Mouse (Mus musculus) cerebral cortex, adult 2 months (tissue): ENCODE data around the gene Necap1.

Experiments used
- WGBS: fragments of 180-500 bp; shearing (Covaris S2); methylation state at CpG from one replicate; pipeline ENCODE4 v1.1.7; 2018; 5-methylcytosine and 5-hydroxymethylcytosine counted together

The Necap1 gene

GRCm38 (mm10) chr6:122883603-122884002 is 9.3 kb downstream of the Necap1 start:
- 81% methylated on average over 9 of the region's 9 CpGs for WGBS

- WGBS, result 87% methylated on average over 2 of the region's 2 CpGs
These were observed 15.3 kb downstream of the Necap1 start for GRCm38 (mm10) chr6:122889599-122889998.

- 8% methylated on average over 2 of the region's 2 CpGs for WGBS
These were observed 18.3 kb downstream of the Necap1 start for GRCm38 (mm10) chr6:122892442-122893049.

DNA sequence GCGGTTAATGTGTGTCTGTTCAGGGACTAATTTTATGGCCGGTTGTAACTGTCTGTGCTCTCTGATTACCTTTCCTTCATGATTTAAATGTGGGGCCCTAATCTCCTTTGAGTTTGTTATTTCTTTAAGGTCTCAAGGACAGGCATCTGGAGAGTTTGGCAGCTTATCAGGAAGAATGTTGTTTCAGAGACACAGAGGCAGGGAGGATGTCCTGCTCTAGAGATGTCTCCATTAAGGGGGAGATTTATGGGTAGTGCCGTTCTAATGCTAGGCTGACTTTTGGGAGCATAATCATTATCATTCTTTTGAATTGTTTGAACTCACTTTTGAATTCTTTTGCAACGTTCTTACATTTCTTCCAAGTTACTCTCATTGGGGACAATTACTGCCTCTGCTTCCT is 45.6 kb downstream of the Necap1 start:
- 83% methylated on average over 4 of the region's 4 CpGs for whole genome bisulfite sequencing

DNA sequence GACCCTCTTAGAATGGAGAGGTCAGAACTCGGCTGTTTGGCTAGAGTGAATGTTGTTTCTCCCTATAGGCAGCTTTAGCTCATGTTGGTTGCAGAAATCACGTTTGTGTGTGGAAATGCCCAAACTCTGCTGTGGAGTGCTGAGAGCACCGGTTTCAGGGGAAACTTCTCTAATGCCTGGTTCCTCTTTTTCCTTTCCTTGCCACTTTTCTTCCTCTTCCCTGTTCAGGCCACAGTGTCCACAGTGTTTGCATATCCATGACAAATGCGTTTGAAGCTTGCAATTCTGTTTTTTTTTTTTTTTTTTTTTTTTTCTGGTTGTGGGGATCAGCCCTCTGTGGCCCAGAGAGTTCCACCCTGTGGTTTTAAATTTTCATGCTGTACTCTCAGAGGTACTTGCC is 47.2 kb downstream of the Necap1 start, which contains the start of gene Clec4a1:
Gene Clec4a1 (plus strand): TSS at position 398 of the 400 bp plus-strand sequence.
- WGBS, result 70% methylated on average over 4 of the region's 4 CpGs

GRCm38 (mm10) chr6:122934845-122935244 is 60.6 kb downstream of the Necap1 start:
- 90% methylated on average over 3 of the region's 3 CpGs for WGBS
